Mouse (Mus musculus) right cerebral cortex, adult 18-20 months (tissue): ENCODE measurements around the gene Cnih2.
A peak's percentile ranks its signal among the peaks of the same experiment; 100 is the strongest.
"Not testable (repeated sequence)": the region's sequence is repeated elsewhere in the genome, so short reads cannot be mapped to it uniquely, and the experiment has no call there.

Experiments used
- DNase-seq: peaks from one replicate; pipeline ENCODE4 v3.0.0; 2022; ENCODE audit warnings: mixed read lengths

The Cnih2 gene

DNA sequence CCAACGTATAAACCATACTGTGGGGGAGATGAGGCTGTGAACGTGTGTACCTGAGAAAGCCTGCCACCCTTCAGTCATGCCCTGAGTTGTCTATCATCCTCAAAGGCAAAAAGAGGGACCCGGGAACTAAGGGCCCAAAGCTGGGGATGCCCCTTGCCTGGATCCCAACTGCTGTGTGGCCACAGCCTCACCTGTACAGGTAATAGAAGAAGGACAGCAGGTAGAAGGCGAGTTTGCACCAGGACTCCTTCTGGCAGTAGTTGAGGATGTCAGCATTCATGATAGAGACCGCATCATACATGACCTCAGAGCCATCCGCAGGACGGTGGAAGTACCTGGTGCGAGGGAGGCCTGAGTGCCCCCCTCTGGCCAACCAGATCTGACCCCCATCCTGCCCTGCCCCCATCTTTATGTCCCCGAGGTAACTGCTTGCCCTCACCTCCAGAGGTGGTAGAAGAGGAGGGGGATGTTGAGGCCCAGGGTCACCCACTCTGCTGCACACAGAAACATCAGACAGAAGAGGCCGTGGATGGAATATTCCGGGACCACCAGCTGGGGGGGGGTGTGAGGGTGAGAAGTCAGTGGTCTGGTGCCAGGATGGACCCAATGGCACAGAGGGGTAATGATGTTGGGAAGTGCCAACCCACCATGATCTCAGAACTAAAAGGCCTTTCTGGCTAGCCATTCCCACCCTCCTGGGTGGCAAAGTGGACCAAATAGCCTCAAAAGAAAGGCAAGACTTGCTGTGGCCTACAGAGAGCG is 4.7 kb downstream of the Cnih2 start:
- no peak for DNase-seq

DNA sequence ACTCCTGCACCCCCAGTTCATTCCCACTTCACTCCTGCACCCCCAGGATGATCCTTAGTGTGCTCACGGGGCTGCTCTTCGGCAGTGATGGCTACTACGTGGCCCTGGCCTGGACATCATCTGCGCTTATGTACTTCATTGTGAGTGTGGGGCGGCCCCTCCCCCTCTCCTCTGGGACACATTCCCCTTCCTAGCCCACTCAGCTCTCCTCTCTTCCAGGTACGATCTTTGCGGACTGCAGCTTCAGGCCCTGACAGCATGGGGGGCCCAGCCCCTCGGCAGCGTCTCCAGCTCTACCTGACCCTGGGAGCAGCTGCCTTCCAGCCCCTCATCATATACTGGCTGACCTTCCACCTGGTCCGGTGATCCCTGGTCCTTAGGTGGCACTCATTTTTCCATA is 6.2 kb downstream of the Cnih2 start:
- no peak for DNase-seq

DNA sequence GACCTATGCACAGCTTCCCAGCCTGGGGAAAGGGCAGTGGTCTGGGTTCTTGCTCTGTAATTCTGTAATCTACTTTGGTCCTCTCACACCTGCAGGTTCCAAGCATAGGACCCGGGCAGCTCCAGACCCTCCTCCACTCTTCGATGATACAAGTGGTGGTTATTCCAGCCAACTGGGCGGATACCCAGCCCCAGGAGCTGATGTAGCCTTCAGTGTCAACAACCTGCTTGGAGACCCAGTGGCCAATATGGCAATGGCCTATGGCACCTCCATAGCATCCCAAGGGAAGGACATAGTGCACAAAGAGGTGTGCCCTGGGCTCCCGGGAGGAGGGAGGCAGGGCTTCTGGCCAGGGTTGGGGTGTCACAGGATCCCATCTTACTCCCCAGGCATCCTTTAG is 9.0 kb downstream of the Cnih2 start:
- no peak for DNase-seq

DNA sequence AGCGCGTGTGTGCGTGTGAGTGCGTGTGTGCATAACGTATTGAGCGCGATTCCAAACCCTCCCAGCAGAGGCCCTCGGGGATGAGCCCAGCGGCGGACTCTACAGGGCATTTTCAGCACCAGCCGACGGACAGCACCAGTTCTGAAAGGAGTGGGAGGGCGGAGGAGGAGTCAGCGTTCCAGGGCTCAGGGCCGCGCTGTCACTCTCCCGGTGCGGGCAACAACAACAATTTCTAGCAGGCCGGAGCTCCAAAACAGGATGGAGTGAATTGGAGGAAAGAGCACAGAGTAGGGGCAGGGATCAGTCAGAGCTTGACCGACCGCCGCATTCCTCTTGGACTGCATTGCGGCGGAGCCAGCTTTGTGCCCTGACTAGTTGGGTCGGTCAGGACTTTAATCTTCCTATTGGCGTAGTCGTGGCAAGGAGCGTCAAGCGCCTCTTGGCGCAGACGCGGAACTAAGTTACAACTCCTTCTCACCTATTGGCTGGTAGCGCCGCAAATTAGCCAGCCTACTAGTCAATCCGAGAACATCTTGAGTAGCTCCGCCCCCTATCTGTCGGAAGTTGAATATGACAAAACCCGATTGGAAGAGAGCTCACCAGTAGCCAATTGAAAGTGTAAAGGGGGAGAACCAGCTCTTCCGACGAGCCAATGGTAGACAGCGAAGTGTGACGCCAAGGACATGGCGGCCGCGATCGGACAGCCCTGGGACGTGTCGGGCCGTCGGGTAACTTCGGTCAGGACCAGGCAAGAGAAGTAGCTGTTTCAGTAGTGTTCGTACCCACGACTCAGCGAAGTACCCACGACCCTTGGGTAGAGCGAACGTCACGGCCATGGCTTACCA is 10.2 kb downstream of the Cnih2 start, which contains the start of gene Yif1a:
Gene Yif1a (plus strand): TSS at position 655 of the 845 bp plus-strand sequence.
- DNase-seq = peak; percentile 98

DNA sequence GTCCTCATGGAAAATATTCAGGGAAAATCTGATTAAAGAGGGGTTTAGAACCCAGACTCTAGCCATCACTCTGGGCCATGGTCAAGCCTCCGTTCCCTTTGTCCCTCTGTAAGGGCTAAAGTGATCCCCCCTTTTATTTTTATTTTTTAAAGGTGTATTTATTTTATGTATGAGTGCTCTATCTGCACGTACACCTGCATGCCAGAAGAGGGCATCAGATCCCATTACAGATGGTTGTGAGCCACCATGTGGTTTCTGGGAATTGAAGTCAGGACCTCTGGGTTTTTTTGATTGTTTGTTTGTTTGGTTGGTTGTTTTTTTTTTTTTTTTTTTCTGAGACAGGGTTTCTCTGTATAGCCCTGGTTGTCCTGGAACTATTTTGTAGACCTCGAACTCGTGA is 11.8 kb downstream of the Cnih2 start:
- DNase-seq = not testable (repeated sequence)

DNA sequence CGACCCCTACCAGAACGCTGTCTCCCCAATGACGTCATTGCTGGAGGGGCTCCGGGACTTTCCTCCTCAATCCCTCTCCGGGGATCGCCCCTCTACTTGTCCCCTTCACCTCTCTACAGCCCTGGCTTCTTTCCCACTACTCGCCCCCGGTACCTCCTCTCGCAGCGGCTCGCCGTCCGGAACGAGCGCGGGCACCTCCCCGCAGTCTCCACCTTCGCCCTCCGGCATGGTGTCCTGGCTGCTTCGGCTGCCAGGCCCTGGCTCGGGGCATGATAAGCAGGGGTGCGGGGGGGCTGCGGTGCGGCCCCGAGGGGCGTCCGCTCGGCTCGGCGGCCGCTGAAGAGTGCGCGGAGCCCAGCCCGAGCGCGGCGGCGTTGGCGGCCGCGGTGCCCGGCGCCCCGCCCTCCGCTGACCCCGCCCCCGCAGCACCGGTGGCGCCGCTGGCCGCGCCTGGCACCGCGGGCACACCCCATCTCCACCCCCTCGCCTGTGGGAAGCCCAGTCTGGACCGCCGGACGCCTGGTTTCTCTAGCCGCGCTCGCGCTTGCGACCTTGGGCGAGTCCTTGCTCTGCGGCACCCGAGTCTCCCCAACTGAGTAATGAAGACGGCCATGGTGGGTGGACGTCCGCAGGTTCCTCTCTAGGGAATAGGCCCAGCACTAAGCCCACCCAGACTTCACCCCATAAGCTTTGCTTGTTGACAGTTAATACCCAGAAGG is 13.0 kb downstream of the Cnih2 start, which contains the start of gene Tmem151a:
Gene Tmem151a (minus strand): TSS at position 387 of the 719 bp plus-strand sequence.
- DNase-seq = peak; percentile 80

DNA sequence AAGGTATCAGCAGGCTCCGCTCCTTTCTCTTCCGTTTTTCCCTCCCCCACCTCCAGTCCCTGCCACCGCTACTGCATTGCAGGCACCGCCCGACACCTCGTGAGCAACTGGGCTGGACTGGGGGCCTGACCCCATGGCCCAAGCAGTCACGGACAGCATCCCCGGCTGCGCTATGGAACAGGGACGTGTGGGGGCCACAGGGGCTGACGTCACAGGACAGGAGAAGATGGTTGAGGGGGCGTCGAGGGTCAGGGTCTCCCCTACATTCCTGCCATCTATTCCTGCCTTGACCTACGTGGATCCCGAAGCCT is 13.5 kb downstream of the Cnih2 start:
- no peak for DNase-seq

DNA sequence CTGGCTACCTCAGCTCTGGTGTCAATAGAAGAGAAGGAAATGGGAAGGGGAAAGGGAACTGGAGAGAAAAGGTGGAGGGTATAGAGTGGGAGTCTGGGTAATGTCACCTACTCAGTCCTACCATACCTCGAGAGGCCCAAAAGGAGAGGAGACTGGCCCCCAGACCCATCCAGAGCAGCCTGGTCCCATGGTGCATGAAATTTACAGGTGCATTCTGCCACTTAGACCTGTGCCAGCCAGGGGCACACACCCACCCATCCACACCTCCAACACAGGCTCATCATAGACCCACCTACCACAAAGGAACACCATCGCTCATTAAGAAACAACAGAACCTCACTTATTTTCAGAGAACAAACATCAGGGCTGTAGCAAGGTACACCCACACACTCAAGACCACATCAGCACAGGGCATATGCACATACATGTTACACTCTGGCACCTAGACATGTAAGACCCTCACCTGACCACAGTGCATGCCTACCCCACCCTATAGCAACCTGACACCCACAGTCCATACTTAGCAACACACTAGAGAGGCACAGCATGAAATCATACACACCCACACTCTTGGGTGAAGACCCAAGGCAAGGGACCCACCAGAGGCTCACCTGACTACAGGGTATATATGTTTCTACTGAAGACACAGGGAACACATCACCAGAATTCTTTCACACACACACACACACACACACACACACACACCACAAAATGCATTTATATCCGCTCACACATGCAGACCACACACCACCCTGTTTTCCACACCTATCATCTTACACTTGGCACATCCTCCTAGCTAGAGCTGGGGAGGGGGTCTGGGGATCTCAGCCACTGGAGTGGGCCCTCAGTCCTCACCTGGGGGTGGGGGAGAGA is 14.1 kb downstream of the Cnih2 start:
- no peak for DNase-seq

DNA sequence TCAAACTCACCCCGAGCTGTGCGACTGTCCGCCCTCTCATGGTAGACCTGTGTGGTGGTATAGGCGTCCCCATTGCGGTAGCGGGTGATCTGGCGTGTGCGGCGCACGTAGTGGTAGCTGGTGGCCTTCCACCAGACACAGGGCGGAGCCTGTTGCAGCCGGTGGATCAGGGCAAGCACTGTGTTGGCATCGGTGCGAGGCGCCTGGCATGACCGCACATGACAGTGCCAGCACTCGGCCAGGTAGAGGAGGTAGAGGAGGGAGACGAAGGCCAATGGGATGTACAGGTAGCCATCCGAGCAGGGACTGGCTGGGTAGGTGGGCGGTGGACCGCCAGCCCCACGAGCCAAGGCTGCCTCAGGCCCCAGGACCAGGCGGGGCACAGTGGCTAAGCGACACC is 15.7 kb downstream of the Cnih2 start:
- DNase-seq = no peak

DNA sequence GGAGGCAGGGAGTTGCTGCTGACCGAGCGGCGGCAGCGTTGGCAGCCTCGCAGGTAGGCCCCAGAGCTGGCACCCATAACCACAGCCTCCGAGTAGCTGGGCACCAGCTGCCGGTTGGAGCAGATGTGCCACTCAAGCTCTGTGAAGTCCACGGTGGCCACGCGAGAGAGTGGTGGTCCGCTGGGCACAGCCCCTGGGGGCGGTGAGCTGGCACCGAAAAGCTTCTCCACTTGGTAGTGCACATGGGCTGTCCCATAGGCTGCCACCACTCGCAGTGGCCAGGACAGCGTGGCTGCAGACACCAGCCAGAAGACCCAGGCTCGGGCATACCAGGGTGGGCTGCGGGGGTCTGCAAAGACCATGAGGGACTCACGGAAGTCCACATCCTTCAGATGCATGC is 16.3 kb downstream of the Cnih2 start:
- no peak for DNase-seq

DNA sequence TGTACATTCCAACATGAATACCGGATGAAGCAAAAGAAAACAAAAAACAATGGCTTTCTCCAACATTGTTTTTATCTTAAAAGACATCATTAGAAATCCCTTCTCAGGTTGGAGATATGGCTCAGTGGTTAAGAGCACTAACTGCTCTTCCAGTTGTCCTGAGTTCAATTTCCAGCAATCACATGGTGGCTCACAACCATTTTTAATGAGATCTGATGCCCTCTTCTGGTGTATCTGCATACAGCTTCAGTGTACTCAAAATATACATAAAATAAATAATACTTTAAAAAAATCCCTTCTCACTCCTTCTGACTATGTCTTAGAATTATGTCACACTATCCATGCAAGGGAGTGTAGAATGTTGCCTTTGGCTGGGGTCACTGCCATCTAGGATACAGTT is 19.0 kb downstream of the Cnih2 start:
- DNase-seq = no peak

DNA sequence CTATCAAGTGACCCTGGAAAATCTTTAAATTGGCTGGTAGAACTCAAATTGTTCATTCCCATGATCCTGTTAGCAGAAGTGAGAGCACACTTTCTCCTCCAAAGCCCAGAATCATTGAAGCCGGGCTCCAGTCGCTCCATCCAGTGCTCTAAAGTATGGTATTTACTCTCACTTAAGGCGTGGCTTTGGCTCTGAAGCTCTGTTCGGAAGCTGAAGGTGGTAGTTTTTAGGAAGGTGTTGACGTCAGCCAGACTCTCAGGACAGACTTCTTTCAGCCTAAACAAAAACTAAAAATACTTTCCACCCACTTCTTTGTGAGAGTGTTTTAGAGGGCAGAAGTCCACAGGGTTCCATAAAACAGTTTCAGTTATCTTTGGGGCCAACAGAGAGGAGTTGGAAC is 24.8 kb downstream of the Cnih2 start:
- no peak for DNase-seq

DNA sequence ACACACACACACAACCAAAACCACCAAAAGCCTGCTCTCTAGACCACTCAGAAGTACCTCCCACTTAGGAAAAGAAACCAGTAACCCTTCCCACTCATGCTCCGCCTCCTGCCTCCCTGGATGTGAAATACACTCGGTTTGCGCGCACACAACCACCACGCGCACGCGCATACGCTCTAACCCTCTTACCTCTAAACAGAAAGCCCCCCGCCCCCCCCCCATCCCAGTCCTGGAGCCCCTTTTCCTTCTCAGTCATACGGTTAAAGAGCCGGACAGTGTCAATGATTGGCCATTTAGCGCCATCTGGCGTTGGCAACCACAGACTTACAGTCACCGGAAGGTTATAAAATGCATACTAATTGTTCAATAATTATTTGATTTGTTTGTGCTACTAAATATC is 25.3 kb downstream of the Cnih2 start:
- DNase-seq = no peak

DNA sequence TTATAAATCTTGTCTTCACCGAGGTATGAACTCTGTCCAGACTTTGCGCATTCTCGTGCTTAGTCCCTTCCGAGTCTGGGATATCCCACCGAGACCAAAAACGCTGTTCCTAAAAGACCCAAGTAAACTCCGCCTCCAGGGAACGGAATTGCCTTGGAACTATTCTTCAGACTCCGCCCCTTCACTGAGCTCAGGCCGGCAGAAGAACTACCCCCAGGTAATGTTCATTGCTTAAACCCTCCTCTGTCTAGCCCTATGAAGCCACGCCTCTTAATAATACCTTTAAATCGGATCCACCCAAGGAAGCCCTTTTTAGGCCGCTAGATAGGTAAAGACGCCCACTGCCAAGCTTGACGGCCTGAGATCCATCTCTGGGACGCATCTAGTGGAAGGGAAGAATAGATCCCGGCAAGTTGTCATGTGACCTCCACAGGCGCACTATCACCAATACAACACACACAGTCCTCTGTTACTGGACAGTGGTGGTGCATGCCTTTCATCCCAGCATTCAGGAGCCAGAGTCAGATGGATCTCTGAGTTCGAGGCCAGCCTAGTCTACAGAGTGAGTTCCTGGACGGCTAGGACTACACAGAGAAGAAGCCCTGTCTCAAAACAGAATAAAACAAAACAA is 25.8 kb downstream of the Cnih2 start:
- no peak for DNase-seq

DNA sequence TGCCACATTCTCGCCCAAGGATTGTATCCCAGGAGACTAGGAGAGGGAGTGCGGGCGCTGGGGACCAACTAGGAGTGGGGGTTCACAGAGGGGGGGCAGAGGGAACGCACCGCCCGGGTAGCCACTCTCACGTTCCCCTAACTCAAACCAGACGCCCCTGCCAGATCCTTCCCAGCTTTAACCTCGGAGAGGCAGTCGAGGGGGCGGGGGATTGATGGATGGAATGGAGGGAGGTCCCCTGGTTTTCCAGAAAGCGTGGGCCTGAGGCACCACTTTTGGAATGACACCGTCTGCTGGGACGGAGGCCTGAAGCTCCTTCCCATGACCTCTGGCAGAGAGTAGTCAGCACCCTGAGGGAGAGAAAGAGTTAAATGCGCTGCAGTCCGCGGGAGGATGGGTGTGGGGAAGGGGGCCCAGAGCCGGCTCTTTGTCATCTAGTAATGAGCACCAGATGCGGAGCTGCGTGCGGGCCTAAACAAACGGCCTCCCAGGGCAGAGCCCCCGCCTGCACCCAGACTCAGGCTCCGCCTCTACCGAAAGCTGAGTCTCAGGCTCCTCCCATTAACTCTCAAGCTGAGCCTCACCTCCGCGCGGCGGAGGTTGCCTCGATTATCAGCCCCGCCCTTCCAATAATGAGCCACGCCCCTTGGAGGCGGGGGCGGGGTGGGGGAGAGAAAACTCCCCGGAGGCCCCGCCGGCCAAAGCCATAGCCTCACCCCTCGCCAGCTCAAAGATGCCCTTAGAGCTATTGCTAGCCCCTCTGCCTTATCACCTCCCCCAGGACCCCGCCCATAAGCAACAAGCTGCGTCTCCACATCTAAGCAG is 26.6 kb downstream of the Cnih2 start:
- no peak for DNase-seq

DNA sequence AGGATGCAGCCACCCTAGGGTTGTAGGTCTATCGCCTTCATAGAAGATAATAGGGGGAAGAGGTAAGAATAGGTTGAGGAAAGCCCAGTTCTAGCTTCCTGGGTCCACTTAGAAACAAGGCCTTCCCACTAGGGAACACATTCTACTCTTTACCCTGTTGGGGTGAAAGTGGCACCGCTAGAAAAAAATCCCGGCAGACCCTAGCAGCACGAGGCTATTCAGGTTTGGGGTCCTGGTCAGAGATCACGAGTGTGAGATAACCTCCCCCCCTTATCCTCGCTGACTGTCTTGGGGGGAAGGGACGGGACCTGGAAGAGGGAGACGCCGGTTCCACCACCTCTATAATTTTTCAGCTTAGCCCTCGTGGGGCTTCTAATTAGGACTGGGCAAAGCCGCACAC is 27.2 kb downstream of the Cnih2 start:
- DNase-seq = no peak

DNA sequence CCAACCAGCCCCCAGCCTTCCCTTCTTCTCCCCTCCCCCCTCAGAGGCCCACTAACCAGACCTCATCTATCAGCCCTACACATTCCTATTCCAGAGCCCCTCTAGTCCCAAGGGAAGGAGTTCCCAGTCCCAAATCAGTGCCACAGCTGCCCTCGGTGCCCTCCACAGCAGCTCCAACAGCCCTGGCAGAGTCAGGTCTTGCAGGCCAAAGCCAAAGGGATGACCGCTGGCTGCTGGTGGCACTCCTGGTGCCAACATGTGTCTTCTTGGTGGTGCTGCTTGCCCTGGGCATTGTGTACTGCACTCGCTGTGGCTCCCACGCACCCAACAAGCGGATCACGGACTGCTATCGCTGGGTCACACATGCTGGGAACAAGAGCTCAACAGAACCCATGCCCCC is 28.3 kb downstream of the Cnih2 start:
- DNase-seq = no peak

DNA sequence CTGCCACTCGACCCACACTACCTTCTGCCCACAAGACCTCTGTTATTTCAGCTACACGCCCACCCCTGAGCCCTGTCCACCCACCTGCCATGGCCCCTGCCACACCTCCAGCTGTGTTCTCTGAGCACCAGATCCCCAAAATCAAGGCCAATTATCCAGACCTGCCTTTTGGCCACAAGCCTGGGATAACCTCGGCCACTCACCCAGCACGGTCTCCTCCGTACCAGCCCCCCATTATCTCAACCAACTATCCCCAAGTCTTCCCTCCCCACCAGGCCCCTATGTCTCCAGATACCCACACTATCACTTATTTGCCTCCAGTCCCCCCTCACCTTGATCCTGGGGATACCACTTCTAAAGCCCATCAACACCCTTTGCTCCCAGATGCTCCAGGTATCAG is 28.8 kb downstream of the Cnih2 start:
- no peak for DNase-seq

DNA sequence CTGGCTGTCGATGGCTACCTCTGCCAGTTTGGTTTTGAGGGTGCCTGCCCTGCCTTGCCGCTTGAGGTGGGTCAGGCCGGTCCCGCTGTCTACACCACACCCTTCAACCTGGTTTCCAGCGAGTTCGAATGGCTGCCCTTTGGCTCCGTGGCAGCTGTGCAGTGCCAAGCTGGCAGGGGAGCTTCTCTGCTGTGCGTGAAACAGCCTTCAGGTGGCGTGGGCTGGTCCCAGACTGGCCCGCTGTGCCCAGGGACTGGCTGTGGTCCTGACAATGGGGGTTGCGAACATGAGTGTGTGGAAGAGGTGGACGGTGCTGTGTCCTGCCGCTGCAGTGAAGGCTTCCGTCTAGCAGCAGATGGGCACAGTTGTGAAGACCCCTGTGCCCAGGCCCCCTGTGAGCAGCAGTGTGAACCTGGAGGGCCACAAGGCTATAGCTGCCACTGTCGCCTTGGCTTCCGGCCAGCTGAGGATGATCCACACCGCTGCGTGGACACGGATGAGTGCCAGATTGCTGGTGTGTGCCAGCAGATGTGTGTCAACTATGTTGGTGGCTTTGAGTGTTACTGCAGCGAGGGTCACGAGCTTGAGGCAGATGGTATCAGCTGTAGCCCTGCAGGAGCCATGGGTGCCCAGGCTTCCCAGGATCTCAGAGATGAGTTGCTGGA is 29.6 kb downstream of the Cnih2 start:
- no peak for DNase-seq

DNA sequence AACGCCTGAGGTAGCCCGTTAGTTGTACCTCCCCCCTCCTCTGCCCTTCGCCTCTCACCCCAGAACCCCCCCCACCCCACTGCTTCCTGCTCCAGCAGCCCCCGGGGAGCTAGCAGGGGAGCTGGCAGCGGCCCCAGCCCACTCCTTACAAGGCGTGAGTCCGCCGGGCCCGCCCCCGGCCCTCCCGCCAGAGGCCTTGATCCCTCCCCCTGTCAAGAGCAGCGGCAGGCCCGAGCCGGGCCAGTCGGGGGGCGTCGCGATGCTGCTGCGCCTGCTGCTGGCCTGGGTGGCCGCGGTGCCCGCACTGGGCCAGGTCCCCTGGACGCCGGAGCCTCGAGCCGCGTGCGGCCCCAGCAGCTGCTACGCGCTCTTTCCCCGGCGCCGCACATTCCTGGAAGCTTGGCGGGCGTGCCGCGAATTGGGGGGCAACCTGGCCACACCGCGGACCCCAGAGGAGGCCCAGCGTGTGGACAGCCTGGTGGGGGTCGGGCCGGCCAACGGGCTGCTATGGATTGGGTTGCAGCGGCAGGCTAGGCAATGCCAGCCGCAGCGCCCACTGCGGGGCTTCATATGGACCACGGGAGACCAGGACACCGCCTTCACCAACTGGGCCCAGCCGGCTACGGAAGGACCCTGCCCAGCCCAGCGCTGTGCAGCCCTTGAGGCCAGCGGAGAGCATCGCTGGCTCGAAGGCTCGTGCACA is 30.3 kb downstream of the Cnih2 start, which contains the start of gene Cd248:
Gene Cd248 (plus strand): TSS at position 212 of the 703 bp plus-strand sequence.
- DNase-seq = no peak
